Mouse (Mus musculus): ENCODE data around the gene Tmem117.

The Tmem117 gene

DNA sequence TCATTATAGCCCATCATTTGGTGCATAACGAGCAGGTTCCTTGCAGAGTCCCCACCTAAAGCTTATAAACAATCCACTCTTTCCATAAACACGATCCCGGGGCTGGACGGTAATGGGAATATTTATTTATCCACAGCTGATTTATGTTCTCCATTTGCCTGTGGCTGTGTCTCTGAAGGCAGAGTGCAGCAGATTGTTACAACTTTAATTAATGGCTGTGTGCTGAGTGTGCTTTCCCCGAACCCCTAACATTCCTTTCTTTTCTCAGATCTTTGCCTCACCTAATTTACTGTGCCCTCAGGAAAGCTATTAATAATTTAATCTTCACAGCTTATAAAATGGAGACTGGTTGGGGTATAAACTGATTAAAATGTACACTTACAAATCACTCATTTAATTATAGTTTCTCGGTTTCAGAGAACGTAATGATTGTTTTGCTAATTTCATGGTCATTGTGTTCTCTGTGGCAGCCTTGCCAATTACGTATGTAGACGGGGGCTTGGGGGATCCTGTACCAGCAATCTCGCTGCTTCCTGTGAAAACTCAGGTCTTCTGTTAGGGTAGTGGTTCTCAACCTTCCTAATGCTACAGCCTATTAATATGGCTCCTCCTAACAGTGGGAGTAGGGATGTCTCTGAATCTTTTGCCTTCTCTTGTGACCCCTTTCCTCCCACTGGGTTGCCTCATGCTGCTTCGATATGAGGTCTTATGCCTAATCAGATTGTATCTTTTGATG, 275.8 kb downstream of the Tmem117 start:
- DNase-seq, result no peak

DNA sequence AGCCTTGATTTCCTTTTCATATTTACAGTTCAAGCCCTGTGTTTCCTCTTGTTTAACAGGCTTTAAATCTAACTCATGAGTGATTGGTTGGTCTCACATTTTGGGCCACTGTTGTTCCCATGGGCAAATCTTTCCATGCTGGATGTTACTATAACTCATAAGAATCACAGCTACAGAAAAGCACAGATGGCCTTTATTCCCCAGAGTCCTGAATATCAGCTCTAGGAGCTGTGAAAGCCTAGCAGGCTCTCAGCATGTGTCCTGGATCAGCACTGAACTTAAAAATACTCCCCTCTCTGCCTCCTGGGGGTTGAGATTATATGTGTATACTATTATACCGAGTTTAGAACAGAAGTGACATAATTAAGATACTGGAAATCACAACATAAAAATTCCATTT, 292.6 kb downstream of the Tmem117 start:
- no peak for DNase-seq

DNA sequence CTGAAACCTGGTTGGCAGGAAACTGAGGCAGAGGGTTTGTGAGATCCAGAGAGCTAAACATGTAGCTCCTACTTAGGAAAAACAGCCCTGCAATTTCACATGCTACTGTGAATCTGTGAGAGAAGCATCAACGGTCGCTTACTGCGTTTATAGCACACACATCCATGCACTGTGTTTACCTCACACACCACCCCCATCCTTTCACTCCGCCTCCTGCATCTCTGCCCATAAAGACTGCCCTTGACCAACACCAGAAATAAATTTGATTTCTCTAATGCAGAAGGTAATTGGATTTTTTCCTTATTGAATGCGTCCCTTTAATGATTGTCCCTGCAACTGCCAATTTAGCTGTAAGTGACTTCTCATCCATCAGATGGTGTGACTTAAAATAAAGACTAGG, 299.0 kb downstream of the Tmem117 start:
- DNase-seq, result no peak

DNA sequence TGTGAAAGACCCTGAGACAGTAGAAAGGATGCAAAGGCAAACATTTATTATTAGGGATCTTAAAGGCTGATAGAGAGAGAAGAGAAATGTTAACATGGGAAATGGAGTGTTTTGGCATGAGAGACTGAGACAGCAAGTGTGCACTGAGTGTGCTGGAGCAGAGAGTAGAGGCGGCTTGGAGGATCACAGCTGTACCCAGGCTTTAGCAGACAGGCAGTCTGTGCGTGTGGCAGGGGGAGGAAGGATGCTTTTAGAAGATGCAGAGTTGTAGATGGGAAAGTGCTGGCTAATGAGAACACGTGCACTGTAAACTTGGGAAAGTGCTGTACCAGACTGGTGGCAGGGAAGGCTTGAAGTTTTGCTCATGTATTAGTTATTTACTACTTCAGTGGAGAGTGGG, 301.7 kb downstream of the Tmem117 start:
- no peak for DNase-seq

DNA sequence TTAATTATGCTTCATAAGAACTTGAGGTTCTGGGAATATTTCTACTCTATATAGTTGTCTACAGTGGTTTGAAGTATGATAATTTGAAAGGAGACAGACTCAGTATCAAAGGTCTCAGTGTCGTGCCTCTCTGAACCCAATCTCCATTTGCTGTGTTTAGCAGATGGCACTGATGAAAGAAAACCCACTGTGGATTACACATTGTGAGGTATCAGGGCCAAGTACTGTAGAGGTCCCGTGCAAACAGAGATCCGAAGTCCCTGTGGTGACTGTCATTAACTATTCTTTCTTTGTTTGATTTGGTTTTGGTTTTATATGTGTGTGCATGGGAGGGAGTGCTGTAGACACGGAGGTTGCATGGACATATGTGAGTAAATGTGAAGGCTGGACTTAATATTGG, 304.0 kb downstream of the Tmem117 start:
- no peak for DNase-seq

DNA sequence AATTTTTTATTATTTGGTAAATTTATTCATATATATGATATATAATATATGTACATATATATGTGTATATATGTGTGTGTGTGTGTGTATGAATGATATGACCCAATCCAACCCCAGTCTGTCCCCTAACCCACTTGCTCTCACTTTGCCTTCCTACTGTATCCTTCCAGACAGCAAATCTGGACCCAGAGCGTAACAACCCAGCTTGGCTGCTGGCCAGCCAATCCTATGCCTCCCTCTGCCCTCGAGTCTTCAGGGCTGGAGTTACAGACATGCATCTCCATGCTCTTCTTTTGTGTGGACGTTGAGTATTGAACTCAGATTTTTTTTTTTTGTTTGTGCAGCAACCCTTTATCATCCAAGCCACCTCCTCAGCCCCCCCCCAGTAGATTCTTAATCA, 304.4 kb downstream of the Tmem117 start:
- no peak for DNase-seq

DNA sequence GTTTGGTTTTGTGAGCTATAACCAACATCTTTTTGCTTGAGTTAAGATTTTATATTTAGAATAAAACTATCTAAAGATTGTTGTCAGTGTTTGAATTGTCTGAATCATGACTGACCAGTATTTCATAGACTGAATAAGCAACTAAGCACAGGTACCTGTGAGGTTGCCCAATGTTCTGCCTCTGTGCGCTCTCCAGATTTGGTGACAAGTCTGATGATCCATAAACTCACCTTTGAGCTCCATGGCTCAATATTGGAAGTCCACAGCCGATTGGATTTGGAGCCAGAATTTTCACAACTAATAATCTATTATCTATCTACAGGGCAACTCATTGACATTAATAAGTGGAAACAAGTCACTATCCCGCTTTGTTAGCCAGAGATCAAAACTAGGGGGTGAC, 312.9 kb downstream of the Tmem117 start:
- DNase-seq, result no peak

DNA sequence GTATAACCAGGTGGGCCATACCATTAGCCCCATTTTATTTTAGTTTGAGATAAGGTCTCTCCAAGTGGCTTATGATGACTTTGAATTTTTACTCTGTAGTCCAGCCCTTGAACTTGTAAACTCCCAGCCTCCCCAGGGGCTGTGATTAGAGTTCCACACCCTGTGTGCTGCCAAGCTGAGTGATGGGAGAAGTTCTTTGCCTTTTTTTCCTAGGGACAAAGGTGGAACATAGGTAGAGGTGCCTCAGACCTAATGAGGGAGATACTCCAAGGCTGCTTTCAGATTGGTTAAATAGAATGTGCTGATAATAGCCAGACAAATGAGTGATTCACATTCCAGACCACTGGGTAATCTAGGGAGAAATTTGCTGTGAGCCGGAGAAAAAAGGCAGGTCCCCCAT, 313.4 kb downstream of the Tmem117 start:
- DNase-seq, result no peak

DNA sequence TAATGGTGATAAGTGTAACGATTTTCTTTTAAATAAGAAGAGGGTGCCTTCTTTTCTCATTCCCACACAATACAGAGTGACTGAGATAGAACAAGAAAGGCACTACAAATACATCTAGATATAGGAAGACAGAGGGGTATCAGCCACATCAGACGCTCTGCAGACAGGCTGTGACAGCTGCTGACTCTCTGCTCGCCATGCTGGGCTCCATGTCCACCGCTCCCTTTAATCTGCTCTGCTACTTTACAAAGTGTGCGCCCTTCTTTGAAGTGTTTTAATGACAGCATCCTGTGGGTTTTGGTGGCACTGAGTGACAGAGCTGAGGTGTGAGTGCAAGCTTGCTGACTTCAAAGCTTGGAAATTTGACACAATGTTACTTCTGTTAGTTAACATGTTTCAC, 314.9 kb downstream of the Tmem117 start:
- no peak for DNase-seq

DNA sequence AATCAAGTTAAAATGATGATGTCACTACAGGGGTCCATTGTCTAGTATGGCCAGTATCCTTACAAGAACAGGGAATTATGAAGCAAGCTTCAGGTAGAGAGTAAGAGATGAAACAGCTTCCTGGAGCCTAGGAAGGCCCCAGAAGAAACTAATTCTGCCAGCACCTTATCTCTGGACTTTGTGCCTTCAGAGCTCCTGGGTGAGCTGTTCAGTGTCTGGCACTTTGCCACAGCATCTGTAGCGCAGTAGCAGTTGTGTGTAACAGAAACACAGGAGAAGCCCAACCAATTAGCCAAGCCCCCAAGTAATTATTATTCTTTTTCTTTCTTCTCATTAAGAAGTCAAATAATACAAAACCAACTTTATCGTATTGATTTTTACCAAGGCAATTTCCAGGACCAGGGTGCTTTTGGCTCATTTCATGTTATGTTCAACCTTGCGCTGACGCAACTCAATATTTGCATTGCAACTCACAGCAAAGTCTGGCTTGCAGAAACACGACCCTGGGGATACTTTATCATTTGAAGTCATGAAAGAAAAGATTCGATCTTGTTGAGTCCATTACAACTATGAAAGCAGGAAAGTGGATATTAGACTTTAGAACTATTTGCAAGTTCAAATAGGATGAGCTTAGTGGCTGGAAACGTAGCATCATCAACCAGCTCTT, 322.5 kb downstream of the Tmem117 start:
- no peak for DNase-seq

DNA sequence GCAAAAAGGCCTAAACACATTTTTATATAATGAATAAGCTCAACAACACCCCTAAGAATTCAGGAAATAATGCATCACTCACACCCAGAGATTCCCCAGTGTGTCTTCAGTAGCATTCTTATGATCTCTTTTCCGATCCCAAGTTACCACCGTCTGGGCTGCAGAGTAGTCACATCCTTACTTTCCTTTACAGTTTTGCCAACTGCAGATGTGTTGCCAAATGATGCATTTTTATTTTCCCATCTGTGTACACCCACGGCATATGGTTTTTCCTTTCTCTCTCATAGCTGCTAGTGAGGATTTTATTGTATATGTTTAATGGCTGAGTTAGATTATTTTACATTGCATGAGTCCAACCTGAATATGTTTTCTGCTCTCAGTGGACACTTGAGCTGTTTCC, 327.7 kb downstream of the Tmem117 start:
- no peak for DNase-seq

DNA sequence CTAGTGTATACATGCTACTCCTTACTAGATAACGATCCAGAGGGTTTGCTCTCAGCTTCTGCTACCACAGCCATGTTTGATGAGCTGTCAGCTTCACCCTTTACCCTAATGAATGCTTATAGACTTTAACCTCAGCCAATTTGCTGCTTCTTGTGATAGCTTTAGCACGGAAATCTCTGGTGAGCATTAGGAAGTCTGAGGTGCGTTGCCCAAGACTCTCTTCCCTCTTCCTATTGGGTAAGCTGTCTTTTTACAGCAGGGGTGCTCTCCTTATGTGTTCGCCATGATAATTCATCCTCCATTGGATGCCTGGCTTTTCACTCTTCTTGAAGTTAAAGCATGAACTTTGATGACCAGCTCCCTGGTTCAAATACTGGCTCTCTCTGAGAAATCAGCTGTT, 328.2 kb downstream of the Tmem117 start:
- DNase-seq, result no peak

DNA sequence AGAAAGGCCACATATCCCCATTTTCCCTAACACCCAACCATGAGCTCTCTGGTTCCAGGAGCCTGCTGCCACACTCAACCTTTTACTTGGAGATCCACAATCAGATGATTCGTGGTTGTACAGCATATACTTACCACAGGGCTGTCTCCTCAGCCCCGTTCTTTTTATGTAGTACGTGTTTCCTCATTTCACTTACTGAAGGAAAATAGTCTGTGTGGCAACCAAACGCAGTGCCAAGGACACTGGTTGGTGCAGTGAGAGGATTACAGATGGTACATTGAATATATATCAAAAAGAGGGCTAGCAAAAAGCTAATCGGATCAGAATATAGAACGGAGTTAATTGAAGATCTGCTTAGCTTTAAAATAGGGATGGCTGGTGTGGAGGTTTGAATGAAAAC, 338.0 kb downstream of the Tmem117 start:
- no peak for DNase-seq

DNA sequence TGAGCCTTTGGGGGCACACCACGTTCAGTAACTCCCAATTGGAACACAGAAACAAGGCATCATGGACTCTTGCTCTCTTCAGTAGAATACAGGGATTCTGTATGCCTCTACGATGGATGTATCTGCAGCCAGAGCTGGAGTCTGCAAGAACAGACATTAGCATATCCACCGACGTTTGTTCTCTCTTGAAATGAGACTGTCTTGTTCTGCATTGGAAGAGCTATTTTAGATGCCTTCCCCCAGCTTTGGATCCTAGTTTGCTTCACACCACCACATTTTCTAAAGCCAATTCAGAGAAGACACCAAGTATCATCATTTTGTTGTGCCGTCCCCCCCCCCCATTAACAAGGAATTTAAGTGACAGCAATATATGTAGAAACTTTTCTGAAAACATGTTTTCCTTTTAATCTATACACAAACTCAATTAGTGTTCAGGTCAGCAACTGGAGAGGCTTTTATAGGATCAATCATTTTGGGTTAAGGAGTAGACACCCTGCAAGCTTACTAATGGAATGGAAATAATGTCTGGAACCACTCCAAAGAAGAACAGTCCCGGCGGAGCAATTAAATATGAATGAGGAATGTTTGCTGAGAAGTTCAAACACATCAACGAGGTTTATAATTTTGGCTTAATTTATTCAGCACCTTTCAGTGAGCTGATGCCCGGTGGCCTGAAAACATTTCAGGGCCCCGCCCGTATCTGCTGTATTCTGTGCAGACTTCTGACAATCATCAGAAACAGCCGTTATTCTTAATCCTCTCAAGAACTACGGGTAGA, 339.6 kb downstream of the Tmem117 start:
- DNase-seq, result no peak

DNA sequence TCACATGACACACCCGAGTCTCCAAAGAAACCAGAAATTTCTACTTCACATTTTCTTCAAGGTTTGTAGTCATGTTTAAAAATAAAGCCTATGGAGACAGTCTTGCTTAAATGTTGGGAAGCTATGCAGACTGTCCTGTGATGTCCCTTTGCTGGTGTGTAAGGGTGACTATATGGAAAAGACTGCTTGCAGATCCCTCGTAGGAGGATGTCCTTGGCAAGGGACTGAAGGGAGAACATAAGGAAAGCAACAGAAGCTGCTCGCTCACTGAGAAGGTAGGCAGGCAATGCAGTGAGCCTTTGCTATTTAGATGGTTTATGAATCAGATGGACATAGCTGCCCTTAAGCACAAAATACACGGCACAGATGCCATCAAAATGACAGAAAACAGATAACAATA, 352.8 kb downstream of the Tmem117 start:
- DNase-seq, result no peak

DNA sequence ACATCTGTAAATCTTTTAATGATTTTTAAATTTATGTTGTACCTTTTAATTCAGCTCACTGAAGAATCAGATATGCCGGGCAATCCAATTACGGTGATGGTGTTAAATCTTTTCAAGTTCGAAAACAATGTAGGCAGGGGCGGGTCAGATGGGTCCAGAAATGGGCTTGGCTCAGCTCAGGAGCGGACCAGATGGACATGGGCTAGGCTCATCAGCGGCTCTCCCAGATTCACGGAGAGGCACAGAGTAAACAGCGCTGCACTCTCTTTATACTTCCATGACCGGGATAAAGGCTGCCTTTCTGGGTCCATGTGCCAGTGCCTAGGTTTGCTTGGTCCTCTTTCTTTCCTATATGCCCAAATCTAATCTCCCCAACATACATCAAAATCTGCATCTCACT, 366.3 kb downstream of the Tmem117 start:
- no peak for DNase-seq

DNA sequence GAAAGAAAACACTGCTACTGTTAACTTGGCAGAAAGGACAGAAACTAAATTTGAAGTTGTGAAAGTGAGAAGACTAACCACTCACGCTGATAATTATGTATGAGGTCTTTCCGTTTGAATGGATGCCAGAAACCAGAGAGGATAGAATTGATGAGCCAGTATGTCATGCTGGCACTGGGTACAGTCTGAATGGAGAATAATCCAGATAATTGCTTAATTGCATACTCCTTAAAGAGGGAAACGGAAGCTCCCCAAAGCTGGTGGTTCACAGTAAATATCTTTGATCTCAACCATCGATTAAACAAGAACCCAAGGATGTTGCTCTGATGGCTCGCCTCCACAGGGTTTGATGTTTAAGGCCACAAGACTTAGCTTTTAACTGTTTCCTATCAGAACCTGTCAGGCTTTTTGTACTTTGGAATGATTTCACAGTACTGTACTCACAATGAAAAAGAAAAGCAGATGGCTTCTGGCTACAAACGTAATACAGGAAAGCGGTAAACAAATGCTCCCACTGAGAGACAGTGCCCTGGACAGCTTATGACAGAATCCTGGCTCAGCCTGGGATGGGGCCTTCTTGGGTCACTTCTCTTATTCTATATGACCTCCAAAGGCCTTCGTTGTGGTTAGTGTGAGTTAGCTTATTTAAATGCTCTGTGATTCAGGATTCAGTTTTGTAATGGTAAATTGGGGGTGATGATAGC, 376.2 kb downstream of the Tmem117 start:
- no peak for DNase-seq

DNA sequence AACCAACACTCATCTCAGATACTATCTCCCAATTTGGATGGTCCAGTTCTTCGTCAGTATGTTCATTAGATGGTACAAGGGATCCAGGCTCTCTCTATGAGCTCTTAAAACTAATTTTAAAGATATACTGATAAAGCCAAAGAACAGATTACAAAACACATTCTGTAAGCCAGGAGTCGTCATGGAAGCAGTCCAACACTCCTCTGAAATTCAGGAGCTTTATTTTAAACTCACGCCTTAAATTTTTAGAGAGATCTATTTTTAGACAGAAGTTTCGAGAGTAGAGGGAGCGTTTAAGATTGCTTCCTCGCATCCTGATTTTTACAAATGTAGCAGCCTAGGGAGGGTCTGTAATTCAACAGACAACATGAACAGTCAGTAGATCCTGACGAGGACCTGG, 393.2 kb downstream of the Tmem117 start:
- no peak for DNase-seq

DNA sequence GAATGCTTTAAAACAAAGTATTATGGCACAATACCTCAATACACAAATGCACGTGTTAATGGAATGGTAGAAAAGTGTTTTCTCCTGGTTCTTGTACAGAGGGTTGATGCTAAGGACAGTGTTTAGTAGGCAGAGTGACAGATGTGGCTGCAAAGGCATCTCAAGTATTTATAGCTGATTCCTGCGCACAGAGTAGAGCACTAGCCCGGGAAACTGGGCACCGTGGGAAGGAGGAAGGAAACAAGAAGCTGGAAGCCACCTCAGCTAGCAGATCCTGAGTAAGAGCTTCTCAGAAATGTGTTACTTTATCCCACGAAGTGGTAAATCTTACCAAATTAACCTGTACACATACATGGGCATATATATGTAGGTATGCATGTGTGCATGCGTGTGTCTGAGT, 395.4 kb downstream of the Tmem117 start:
- no peak for DNase-seq

DNA sequence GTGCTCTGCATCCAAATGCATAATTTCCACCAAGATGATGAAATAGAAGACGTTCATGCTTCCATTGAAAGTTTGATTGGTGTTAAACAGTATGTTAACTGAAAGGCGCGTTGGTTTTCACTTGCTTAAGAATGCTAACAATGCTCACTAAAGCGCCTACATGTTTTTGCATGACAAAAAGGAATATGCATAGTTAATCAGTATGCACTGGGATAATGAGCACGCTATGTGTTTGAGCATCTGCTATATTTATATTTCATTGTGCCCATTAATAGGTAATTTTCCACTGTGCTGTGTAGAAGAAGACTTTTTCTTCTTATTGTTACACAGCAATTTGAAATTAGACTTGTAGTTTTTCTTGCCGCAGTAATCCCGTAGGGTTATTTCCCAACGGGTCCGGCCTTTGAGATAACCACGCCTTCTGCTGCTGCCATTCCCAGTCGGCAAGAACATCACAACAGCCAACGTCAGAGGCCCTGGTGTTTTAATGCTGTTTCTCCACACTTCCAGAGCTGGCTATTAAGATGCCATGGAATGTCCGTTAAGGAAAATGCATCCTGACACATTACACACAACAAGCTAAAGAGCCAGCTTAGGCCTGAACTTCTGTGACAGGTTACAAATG, 399.9 kb downstream of the Tmem117 start:
- no peak for DNase-seq

DNA sequence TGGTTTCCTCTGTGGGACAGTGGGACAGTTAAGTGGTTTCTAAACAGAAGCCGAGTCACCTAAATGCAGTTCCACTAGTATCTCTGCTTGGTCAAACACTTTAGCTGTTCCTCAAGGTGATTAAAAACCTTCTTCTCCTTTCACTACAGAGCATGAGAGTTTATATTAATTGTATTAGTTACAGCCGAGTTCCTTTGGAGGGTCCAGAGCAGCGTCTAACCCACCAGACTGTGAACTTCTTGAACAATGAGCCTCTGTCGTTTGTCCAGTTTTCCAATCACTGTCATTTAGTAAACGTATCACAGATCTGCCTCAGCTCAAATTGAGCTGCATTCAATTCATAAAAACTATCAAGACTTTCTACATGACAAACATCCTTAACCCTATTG, 400.4 kb downstream of the Tmem117 start:
- DNase-seq, result no peak

DNA sequence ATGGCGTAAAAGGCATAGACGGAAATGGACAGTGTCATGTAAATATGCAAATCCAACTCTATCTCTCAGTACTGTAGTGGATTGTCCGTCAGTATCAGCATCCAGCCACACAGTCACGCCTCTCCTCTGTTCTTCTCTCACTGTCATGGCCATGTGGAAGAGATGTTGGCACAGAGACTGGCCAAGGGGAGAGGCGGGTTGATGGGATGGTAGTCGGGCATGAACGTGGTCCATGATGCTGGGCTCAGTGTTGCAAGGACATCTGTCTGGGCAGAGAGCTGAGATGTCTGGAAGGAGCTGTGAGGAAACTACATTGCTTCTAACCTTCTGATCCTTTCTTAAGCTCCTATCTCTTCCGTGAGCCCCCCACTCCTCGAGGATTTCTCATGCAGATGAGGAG, 413.4 kb downstream of the Tmem117 start:
- DNase-seq, result no peak

DNA sequence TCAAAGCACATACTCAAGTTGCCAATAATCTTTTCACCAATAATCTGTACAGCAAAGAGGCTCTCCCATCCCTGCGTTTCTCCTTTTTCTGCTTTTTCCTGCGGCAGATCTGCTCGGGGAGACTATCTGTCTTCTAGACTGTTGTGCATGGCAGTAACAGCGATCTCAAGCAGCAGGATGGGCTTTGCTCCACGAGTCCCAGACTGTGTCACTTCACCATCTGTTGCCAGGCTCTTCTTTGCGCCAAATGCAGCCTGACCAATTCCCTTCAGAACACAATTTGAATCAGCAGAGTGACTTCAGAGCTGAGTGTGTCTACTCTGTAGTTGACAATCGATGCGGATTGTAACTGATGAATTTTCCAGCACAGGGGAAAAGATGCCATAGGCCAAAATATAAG, 415.0 kb downstream of the Tmem117 start:
- no peak for DNase-seq

Data from kidney, adult 9 months (tissue).